Mouse (Mus musculus) embryo, embryonic 11 days (tissue): ENCODE results near the gene Zfp981.
"Not testable (repeated sequence)": the region's sequence is repeated elsewhere in the genome, so short reads cannot be mapped to it uniquely, and the experiment has no call there.

Experiments
- DNase-seq: peaks from one replicate; pipeline ENCODE4 v3.0.0-alpha.2; 2015

Zfp981 gene

GRCm38 (mm10) chr4:146486753-146487152, 15.1 kb upstream of the Zfp981 start:
- DNase-seq, result not testable (repeated sequence)

DNA sequence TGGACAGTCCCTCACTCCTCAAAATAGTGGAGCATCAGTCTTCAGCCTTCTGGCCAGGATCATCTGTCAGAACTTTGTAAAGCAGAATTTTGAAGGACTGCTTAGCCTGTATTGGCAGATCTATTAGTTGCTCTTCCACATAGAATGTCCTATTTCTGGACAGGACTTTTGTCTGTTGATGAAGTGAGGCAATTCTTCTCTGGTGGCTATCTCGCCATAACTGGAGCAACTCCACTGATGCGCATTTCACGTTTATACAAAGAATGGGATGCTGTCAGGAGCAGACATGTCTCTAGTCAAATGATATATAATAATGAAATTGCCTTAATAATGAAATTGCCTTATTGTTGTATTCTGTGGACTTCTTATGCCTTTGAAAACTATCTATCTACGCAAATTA, 12.6 kb upstream of the Zfp981 start:
- DNase-seq, result not testable (repeated sequence)

GRCm38 (mm10) chr4:146491993-146492392, 9.8 kb upstream of the Zfp981 start:
- not testable (repeated sequence) for DNase-seq

GRCm38 (mm10) chr4:146492439-146492838, 9.4 kb upstream of the Zfp981 start:
- no peak for DNase-seq

GRCm38 (mm10) chr4:146492851-146493250, 9.0 kb upstream of the Zfp981 start:
- no peak for DNase-seq

- not testable (repeated sequence) for DNase-seq
These were observed 8.4 kb upstream of the Zfp981 start for GRCm38 (mm10) chr4:146493319-146493907.

GRCm38 (mm10) chr4:146494980-146495379, 6.8 kb upstream of the Zfp981 start:
- DNase-seq, result no peak

- DNase-seq, result not testable (repeated sequence)
These were observed 4.0 kb upstream of the Zfp981 start for GRCm38 (mm10) chr4:146497695-146498275.

DNA sequence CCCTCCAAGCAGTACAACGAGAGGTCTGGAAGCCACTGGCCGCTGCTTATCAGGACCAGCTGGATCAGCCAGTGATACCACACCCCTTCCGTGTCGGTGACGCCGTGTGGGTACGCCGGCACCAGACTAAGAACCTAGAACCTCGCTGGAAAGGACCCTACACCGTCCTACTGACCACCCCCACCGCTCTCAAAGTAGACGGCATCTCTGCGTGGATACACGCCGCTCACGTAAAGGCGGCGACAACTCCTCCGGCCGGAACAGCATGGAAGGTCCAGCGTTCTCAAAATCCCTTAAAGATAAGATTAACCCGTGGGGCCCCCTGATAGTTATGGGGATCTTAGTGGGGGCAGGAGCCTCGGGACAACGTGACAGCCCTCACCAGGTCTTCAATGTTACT, 7.2 kb downstream of the Zfp981 start:
- DNase-seq, result not testable (repeated sequence)

- not testable (repeated sequence) for DNase-seq
These were observed 10.0 kb downstream of the Zfp981 start for GRCm38 (mm10) chr4:146511871-146512270.

DNA sequence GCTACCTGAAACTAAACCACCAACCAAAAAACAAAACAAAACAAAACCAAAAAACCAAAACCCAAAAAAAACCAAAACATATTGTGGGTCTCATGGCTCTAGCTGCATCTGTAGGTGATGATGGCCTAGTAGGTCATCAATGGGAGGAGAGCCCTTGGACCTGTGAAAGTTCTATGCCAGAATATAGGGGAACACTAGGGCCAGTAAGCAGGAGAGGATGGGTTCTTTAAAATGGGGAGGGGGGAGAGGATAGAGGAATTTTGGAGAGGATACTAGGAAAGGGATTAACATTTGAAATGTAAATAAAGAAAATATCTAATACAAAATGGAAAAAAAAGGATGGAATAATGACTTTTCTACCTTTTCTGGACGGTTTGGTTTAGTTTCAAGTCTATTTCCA, 14.6 kb downstream of the Zfp981 start:
- no peak for DNase-seq

GRCm38 (mm10) chr4:146517150-146517549, 15.3 kb downstream of the Zfp981 start:
- not testable (repeated sequence) for DNase-seq

DNA sequence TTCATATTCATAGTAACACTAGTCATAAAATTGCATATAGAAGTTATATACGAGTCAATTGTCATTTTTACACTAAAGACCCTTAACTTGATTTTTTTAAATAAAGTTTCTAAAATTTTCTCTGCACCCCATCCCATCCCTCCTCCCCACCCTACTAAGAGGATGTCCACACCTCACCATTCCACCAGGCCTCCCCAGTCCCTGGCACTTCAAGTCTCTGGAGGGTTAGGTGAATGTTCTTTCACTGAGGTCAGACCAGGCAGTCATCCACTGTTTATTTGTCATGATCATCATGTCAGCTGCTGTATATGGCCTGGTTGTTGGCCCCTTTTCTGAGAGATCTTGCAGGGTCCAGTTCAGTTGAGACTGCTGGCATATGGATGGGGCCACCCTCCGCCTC, 18.9 kb downstream of the Zfp981 start:
- no peak for DNase-seq

GRCm38 (mm10) chr4:146534574-146534973, 32.7 kb downstream of the Zfp981 start:
- DNase-seq, result no peak

GRCm38 (mm10) chr4:146535883-146536282, 34.1 kb downstream of the Zfp981 start:
- DNase-seq, result no peak

GRCm38 (mm10) chr4:146579905-146580873, 78.4 kb downstream of the Zfp981 start:
- DNase-seq, result not testable (repeated sequence)
